Mouse (Mus musculus) limb, embryonic 12.5 days (tissue): ENCODE measurements around the gene Sgms2. TPM values are rescaled to one million over a fixed set of nuclear protein-coding genes. Genes with fewer than 3 reads are reported as not detected.

ENCODE experiments used
- ATAC-seq: fragments of 200-750 bp; cut with Nextera tagmentation; 2 replicates; pipeline ENCODE4 v1.8.0; 2017; ENCODE audit warnings: low read depth, moderate TSS enrichment; ENCODE audit not compliant: insufficient number of reproducible peaks, insufficient read depth, low FRiP score, low TSS enrichment
- H3K27ac ChIP-seq: fragments of 300-500 bp; sonication (generic); 2 replicates; pipeline ENCODE4 v1.5.1; 2016; ENCODE audit warnings: mild to moderate bottlenecking, moderate library complexity
- H3K27me3 ChIP-seq: fragments of 300-500 bp; sonication (generic); 2 replicates; pipeline ENCODE4 v1.6.1; 2016; ENCODE audit warnings: mild to moderate bottlenecking, moderate library complexity
- H3K36me3 ChIP-seq: fragments of 300-500 bp; sonication (generic); 2 replicates; pipeline ENCODE4 v1.6.1; 2016; ENCODE audit warnings: mild to moderate bottlenecking, moderate library complexity
- H3K4me1 ChIP-seq: fragments of 300-500 bp; sonication (generic); replicated peaks from 2 replicates; pipeline ENCODE4 v1.6.1; 2016
- H3K4me2 ChIP-seq: fragments of 300-500 bp; sonication (generic); 2 replicates; pipeline ENCODE4 v1.6.1; 2016; ENCODE audit warnings: mild to moderate bottlenecking, moderate library complexity
- H3K4me3 ChIP-seq: fragments of 300-500 bp; sonication (generic); replicated peaks from 2 replicates; pipeline ENCODE4 v1.5.1; 2016; ENCODE audit warnings: mild to moderate bottlenecking
- H3K9ac ChIP-seq: fragments of 300-500 bp; sonication (generic); replicated peaks from 2 replicates; pipeline ENCODE4 v1.6.1; 2016; ENCODE audit warnings: mild to moderate bottlenecking, moderate library complexity
- H3K9me3 ChIP-seq: fragments of 300-500 bp; sonication (generic); 2 replicates; pipeline ENCODE4 v1.6.1; 2016; ENCODE audit warnings: mild to moderate bottlenecking, moderate library complexity
- WGBS: fragments of 180-500 bp; shearing (Covaris S2); methylation state at CpG from one replicate; pipeline ENCODE4 v1.1.7; 2016; 5-methylcytosine and 5-hydroxymethylcytosine counted together
- polyA plus RNA-seq: library from polyadenylated mRNA; unstranded; fragments of >200 nt; fragmentation: Nextera tagmentation; extraction: Ambion mirVana; gene quantifications from 2 replicates; pipeline ENCODE4 v1.2.1, GENCODE M21; 2016

The Sgms2 gene
- polyA plus RNA-seq, 1 experiment from 2014 or later = 4.3 TPM

GRCm38 (mm10) chr3:131504595-131505223 is 13.5 kb upstream of the Sgms2 start:
- no peak for ATAC-seq
- 84% methylated on average over 14 of the region's 14 CpGs for WGBS
- H3K36me3 ChIP-seq = no peaks in the 10 kb centered on the region

GRCm38 (mm10) chr3:131501677-131502370 is 10.6 kb upstream of the Sgms2 start:
- Histone ChIP-seq H3K27me3 (no peaks in the 10 kb centered on the region), H3K4me2 (no peak overlapping the region), H3K9me3 (no peaks in the 10 kb centered on the region), H3K27ac (no peak overlapping the region), H3K36me3 (no peaks in the 10 kb centered on the region), H3K4me1 (peaks cover 7% of the 10 kb centered on the region; the same call in 1 of the 2 replicates), H3K9ac (no peak overlapping the region), H3K4me3 (no peak overlapping the region)
- no peak for ATAC-seq
- 66% methylated on average over 10 of the region's 10 CpGs for WGBS

More at GRCm38 (mm10) chr3:131504595-131505223, 13.5 kb upstream of the Sgms2 start:
- no peak overlapping the region for H3K27ac ChIP-seq
- H3K27me3 ChIP-seq = no peaks in the 10 kb centered on the region
- H3K4me3 ChIP-seq = no peak overlapping the region
- H3K9me3 ChIP-seq = no peaks in the 10 kb centered on the region
- H3K4me2 ChIP-seq = no peak overlapping the region
- H3K9ac ChIP-seq = no peak overlapping the region
- peaks cover 7% of the 10 kb centered on the region; the same call in 1 of the 2 replicates for H3K4me1 ChIP-seq

- Histone ChIP-seq H3K27me3 (no peaks in the 10 kb centered on the region), H3K4me3 (no peak overlapping the region), H3K9me3 (no peaks in the 10 kb centered on the region), H3K4me2 (no peak overlapping the region), H3K36me3 (no peaks in the 10 kb centered on the region), H3K27ac (no peak overlapping the region), H3K9ac (no peak overlapping the region), H3K4me1 (peaks cover 10% of the 10 kb centered on the region; the same call in 1 of the 2 replicates)
- WGBS = 76% methylated on average over 6 of the region's 6 CpGs
- no peak for ATAC-seq
Observed at GRCm38 (mm10) chr3:131499651-131500050, 8.4 kb upstream of the Sgms2 start.

- Histone ChIP-seq H3K9ac (no peak overlapping the region), H3K27ac (no peak overlapping the region), H3K4me2 (no peak overlapping the region), H3K36me3 (no peaks in the 10 kb centered on the region), H3K9me3 (no peaks in the 10 kb centered on the region), H3K4me3 (no peak overlapping the region), H3K4me1 (peaks cover 4% of the 10 kb centered on the region), H3K27me3 (peaks cover 12% of the 10 kb centered on the region)
- WGBS = 62% methylated on average over 10 of the region's 10 CpGs
- ATAC-seq = no peak
Observed at GRCm38 (mm10) chr3:131496506-131497122, 5.4 kb upstream of the Sgms2 start.

GRCm38 (mm10) chr3:131495076-131495475 is 3.9 kb upstream of the Sgms2 start:
- Histone ChIP-seq H3K4me2 (no peak overlapping the region), H3K27ac (no peak overlapping the region), H3K27me3 (peaks cover 20% of the 10 kb centered on the region), H3K36me3 (no peaks in the 10 kb centered on the region), H3K9me3 (no peaks in the 10 kb centered on the region), H3K9ac (no peak overlapping the region), H3K4me3 (no peak overlapping the region), H3K4me1 (peaks cover 12% of the 10 kb centered on the region)
- ATAC-seq = no peak
- 94% methylated on average over 1 of the region's 1 CpGs for WGBS

GRCm38 (mm10) chr3:131493194-131493593 is 2.0 kb upstream of the Sgms2 start:
- Histone ChIP-seq H3K9me3 (no peaks in the 10 kb centered on the region), H3K27ac (no peak overlapping the region), H3K4me2 (no peak overlapping the region), H3K9ac (no peak overlapping the region), H3K4me1 (peaks cover 15% of the 10 kb centered on the region), H3K4me3 (no peak overlapping the region), H3K27me3 (peaks cover 36% of the 10 kb centered on the region), H3K36me3 (no peaks in the 10 kb centered on the region)
- no peak for ATAC-seq
- 58% methylated on average over 6 of the region's 6 CpGs for WGBS

GRCm38 (mm10) chr3:131491980-131492379 is 769 bp upstream of the Sgms2 start:
- WGBS = 93% methylated on average over 7 of the region's 7 CpGs
- Histone ChIP-seq H3K9ac (no peak overlapping the region), H3K27ac (no peak overlapping the region), H3K9me3 (no peaks in the 10 kb centered on the region), H3K4me2 (no peak overlapping the region), H3K27me3 (peaks cover 42% of the 10 kb centered on the region), H3K4me3 (no peak overlapping the region), H3K36me3 (no peaks in the 10 kb centered on the region), H3K4me1 (peaks cover 15% of the 10 kb centered on the region)
- no peak for ATAC-seq

GRCm38 (mm10) chr3:131490143-131490908 is 885 bp downstream of the Sgms2 start:
- Histone ChIP-seq H3K36me3 (no peaks in the 10 kb centered on the region), H3K4me1 (peaks cover 13% of the 10 kb centered on the region), H3K4me2 (peak overlapping the region; percentile 92), H3K4me3 (peak overlapping the region; percentile 75), H3K27ac (peak overlapping the region; percentile 29; the same call in 1 of the 2 replicates), H3K27me3 (peaks cover 42% of the 10 kb centered on the region), H3K9me3 (no peaks in the 10 kb centered on the region), H3K9ac (peak overlapping the region; percentile 70)
- peak; percentile 84 for ATAC-seq
- under 1% methylated on average over 53 of the region's 78 CpGs for WGBS

- 0 out of 2 replicates have a peak overlapping the region, but pooled peaks have one; percentile 29 for H3K27ac ChIP-seq
- H3K27me3 ChIP-seq = peaks cover 42% of the 10 kb centered on the region
- H3K9me3 ChIP-seq = no peaks in the 10 kb centered on the region
- peak; percentile 32 for ATAC-seq
- peak overlapping the region; percentile 92 for H3K4me2 ChIP-seq
- H3K9ac ChIP-seq = peak overlapping the region; percentile 70
- under 1% methylated on average over 36 of the region's 36 CpGs for WGBS
- H3K36me3 ChIP-seq = no peaks in the 10 kb centered on the region
- peaks cover 13% of the 10 kb centered on the region for H3K4me1 ChIP-seq
- peak overlapping the region; percentile 75 for H3K4me3 ChIP-seq
Observed at GRCm38 (mm10) chr3:131489657-131490142, 1.5 kb downstream of the Sgms2 start.

- Histone ChIP-seq H3K36me3 (no peaks in the 10 kb centered on the region), H3K4me3 (0 out of 2 replicates have a peak overlapping the region, but pooled peaks have one; percentile 75), H3K9ac (no peak overlapping the region), H3K27me3 (peaks cover 42% of the 10 kb centered on the region), H3K27ac (no peak overlapping the region), H3K9me3 (no peaks in the 10 kb centered on the region), H3K4me1 (peaks cover 13% of the 10 kb centered on the region), H3K4me2 (peak overlapping the region; percentile 92; the same call in 1 of the 2 replicates)
- no peak for ATAC-seq
- 17% methylated on average over 5 of the region's 5 CpGs for WGBS
Observed at GRCm38 (mm10) chr3:131488969-131489368, 2.2 kb downstream of the Sgms2 start.
